Mouse (Mus musculus) c-Kit-positive CD71-positive TER-119-negative erythroid progenitor cells, embryonic 14.5 days (primary cell): ENCODE results near the gene Dock9.

ENCODE experiments used
- DNase-seq: peaks from one replicate; pipeline ENCODE4 v3.0.0-alpha.2; 2013; ENCODE audit warnings: low read depth

The Dock9 gene

DNA sequence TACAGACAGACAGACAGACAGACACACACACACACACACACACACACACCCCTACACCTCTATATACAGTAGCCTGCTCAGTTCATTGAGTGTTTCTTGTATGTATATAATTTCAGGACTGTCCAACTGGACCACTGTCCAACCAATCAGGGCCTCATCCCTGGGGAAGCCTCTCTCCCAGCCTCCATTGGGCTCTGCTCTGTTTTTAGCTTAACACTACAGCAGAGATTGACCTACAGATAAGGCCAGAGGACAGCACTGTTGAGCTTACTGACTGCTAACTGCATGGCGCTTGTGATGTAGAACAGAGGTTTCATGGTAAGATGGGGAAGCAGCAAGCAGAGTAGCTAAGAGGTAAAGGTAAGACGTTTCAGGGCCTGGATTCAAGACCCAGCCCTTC lies 5.7 kb downstream of the Dock9 start:
- no peak for DNase-seq

DNA sequence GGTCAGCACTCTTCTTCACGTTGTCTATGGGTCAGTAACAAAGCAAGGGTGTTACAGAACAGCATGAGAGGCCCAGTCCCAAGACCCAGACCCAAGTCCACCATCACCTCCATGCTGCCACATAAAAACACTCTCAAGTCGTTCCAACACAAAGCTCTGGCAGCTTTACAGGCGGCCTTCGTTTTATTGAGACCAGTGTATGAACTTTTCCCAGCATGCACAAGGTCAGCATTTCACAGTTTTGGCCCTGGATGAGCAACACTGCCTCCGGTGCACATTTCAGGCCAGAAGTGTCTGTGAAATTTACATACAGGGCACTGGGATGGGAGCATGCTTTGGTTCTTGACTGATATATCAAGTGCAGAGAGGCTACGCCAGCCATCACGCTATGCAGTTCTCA lies 6.5 kb downstream of the Dock9 start:
- DNase-seq: no peak

DNA sequence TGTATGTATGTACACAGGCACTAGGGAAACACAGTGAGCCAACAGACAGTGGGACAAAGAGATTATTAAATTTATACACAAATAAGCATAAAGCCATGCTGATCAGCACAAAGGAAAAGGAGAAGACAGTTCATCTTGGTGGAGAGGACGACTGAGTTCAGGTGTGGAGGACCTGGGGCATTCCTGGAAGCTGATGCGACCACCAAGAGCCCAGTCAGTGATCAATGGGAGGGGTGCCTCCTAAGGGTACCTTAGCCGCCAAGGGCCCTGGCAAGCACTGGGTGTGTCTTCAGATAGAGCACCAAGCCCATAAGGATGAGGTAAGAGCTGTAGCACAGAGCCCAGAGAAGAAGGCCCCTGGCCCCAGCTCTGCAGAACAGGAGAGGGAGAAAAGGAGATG lies 8.4 kb downstream of the Dock9 start:
- DNase-seq: no peak

DNA sequence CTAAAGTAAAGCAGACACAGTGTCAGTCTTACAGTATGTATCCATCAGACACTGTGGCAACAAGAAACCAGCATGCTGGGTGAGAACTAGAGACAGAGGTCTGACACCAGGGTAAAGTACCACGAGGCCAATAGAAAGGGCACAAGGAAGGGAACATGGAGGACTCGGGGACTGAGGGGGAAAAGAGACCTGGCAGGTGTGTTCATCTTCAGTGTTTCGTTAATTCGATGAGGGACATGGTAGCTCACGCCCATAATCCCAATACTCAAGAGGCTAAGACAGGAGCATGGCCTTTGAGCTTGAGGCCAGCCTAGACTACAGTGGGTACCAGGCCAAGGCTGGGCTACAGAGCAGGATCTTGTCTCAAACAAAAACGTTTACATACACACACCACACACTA lies 9.2 kb downstream of the Dock9 start:
- DNase-seq: no peak

DNA sequence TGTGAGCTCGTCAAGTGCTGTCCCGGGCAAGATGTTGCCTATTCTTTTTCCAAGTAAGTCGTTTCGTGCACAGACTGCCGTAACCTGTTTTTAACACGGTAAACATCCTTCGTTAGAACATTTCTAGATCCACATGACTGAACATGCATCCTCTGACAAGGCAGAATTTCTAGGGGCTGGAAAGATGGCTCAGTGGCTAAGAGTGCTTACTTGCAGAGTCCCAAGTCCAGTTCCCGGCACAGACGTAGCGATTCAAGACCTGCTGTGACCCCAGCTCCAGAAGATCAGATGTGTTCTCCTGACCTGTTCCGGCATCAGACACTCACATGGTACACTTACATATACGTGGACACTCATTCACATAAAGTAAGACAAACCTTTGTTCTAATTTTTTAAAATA lies 10.2 kb downstream of the Dock9 start:
- DNase-seq: no peak

DNA sequence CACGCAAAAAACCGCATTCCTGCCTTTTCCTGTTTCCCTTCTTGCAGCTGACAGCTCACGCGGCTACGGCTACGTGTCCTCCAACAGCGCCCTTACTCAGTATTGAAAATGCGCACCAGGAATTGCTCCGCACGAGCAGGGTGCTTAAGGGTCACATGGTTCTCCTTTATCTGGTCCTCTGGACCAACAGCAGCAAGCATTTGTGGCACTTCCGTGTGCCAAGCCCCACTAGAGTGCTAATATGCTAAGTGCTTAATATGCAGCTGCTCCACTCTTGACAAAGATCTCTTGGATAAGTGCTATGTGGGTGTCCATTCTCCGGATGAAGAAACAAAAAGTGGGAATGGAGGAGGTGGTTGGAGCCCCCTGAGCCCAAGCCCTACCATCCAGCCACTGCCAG lies 10.7 kb downstream of the Dock9 start:
- DNase-seq: no peak

DNA sequence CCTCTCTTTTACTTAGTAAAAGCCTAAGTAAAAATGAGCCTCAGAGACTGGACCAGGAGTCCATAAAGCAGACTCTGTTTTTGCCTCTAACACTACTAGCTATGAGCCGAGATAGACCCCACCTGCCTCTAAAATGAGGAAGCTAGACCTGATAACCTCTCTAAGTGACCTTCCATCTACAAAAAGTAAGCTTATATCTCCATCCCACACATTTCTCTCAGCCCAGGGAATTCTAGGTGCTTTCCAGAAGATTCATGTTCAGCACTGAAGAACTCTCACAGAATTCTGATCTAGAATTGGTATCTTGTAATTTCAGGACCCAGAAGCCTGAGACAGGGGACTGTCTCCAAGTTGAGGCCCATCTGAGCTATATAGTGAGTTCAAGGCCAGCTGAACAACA lies 12.2 kb downstream of the Dock9 start:
- DNase-seq: no peak

DNA sequence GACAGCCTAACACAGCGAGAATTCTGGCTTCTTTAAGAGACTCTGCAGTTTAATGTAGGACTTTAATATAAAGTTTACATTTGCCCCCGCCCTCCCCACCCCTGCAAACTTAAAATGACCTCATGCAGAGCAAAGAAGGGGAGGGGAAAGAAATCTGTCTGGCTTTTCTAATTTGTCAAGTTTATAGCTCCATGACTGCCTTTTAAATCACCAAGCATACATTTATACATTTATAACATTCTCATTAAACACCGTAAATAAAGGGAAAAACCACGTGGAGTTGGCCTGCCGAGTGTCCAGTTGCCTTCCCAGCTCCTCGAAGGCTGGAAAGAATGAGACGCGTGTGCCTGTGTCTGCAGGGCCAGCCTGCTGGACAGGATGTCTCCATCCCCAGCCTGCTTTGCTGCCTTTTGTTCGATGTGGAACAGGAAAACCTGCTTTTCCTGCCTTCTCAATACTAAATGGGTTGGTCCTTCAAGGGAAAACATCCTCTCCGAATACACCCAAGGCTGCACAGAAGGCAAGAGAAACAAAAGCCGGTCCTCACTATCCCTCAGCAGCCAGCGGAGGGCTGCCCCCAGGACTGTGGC lies 16.6 kb downstream of the Dock9 start:
- no peak for DNase-seq

DNA sequence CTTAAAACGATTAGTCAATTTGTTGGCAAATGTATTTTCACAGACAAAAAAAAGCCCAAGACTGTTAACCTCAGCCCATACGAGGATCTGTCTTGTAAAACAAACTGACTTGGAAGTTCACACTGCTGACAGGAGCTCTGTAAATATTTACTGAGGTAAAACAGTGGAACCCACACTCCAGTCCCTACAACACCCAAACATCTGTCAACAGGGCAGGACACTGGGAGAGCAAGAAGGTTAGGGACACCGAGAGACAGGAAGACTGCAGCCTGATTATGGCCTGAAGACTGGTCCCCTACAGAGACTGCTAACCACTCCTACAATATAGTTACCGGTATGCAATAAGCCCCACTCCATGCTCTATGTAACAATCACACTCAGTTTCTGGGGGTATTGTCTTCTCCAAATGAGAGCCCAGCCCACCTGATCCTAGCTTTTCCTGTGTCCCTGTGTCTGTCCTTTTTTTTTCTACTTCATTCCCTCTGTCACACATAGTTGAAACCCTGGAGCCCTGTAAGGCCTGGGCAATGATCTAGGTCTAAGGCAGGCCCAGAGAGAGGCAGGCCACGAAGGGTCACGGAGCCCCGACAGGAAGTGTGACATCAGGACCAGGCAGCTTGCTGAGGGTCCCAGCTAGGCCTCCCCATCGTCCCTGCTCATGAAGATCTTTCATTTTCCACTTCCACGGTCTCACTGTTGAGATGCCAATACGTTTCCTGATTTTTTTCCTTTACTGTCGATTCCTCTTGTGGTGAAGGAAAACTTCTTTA lies 17.3 kb downstream of the Dock9 start:
- no peak for DNase-seq

DNA sequence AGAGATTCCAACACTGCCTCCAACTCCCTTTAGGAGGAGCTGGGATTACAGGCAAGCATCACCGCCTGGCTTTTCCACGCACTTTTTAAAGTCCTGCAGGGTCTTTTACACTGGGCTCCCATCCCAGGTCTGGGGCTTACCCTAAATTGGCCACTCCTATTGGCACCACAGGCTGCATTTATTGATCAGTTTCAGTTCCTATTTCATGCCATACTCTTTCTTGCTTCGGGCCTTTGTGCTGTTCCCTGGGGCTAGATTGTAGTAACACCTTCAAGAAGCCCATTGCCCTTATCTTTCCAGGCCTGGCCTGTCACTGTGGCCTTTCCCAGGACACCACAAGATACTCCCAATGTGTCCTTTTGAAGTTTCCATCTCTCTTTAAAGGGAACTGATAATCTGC lies 18.0 kb downstream of the Dock9 start:
- DNase-seq: no peak

DNA sequence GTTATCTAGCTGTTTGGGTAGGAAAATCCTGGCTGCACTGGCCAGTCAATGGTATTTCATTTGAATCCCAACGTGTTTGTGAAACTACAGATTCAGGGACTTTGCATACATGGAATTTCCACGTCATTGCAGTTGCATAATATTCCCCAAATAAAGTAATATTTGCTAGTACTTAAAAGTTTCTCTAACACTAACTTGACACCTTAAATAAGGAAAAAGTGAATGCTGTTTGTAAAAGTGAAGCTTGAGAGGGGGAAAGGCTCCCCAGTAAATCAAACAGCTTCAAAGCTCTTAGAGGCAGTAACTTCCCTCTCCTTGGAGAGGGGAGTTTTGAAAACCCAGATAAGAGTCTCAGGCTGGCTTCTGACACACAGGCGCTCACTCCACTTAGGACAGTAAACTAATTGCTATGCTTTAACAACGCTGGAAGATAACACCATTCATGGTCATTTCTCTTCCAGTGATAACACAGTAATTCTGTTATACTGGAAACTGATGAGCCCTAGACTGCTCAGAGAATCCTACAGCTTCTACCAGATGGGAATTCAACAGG lies 20.3 kb downstream of the Dock9 start:
- no peak for DNase-seq

DNA sequence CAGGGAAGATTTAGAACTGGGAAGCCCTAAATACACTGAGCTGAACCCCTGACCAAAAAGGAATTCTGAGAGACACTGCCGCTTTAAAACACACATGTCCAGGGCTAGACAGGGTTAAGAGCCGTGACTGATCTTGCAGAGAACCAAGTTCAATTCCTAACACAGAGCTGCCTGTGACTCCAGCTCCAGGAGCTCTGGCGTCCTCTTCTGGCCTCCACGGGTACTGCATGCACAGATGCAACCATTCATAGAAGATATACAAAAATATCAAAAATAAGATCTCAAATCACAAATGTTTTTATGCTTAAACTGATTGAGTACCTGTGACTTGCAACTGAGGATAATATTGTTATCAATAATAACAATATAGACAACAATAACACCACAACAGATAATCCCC lies 20.9 kb downstream of the Dock9 start:
- DNase-seq: no peak

DNA sequence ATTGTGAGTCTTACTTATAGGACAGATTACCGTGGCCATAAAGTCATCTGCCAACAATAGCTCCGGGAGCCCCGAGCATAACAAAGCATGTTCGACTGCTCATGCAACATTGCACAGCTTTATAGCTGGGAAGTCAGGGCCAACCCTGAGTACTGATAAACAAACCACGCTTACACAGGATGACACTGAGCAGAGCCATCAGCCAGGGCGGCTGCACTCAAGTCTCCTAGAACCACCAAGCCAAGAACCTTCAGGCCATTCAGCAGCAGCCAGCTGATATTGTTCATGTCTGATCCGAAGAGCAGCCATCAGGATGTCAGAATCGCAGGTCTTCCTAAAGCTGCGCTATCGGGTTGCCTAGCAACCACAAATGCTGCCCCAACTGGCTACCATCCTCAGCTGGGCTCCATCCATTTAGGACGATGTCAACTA lies 35.6 kb downstream of the Dock9 start:
- no peak for DNase-seq

DNA sequence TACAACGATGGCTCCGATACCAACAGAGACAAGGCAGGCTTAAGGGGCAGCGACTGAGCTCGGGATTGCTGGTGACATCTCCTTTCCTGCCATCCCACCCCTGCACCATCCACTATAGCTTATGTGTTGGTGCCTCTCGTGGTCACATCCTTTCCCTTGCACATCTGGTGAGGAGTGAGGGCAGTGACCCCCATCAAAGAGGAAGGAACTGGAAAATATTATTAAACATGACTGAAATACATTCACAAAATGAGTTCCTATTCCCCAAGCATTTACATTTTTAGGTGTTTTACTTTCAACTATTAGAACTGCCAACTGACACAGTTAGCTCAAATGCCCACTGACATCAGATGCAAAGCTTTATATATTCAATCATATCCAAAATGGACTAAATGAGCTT lies 37.2 kb downstream of the Dock9 start:
- no peak for DNase-seq

DNA sequence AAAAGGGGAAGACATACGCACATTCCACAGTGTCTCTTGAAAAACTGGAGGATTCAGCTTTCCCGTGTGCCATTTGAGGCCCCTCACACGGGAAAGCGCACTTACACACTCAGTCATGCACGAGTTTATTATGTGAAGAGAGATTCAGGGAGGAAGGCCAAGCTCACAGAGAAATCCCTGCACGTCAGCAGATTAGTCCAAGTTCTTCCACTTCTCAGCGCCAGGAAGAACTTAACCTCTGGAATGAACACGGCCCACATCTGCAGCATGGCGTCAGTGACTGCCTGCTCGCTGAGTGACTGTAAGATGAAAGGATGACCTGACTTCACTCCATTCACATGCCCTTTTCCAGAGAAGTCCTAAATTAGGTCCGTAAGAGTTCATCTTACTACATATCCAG lies 43.5 kb downstream of the Dock9 start:
- DNase-seq: no peak

DNA sequence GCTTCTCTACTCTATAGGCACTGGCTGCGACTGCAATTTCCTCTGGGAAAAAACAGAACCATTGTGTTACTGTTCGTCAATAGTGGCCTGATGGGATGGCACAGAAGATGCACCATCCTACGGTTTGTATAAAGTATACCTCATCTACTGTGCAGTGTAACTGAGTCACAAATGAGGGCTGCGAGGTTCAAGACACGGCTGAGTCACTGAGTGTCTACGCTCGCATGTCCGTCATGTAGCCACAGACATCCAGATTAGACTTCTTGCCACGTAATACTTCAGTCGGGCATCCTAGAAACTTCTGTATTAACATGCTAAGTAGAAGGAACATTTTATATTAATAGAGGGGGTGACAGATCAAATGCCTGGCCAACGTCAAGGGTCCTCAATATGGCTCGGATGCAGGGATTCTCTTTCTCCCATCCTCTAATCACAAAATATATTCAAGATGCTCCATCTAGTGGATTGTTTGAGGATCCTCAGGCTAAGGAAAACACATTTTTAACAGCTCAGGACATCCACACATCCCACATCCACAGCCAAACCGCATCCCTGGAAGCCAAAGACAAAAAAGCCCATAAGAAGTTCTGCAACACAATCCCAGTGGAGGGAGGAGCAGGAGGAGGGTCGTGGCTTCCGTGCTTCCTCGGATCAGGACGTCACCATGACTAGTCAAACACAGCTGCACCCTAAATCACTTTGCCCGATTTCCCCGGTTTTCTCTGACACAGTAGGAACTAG lies 44.8 kb downstream of the Dock9 start:
- DNase-seq: no peak

DNA sequence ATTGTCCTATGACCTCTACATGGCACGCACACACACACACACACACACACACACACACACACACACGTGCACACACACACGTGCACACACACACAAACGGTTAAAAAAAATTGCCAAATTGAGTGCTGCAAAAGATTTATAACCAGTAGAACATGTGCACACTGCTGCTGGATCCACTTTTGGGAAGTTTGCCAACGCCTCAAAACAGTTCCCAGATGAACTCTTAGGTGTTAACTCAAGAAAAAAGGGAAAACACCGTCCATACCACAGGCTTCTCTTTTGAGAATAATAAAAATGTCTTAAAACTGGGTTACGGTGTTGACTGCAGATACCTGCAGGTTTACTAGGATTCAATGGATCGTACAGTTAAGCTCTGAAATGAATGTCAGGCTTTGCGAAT lies 48.0 kb downstream of the Dock9 start:
- DNase-seq: no peak

DNA sequence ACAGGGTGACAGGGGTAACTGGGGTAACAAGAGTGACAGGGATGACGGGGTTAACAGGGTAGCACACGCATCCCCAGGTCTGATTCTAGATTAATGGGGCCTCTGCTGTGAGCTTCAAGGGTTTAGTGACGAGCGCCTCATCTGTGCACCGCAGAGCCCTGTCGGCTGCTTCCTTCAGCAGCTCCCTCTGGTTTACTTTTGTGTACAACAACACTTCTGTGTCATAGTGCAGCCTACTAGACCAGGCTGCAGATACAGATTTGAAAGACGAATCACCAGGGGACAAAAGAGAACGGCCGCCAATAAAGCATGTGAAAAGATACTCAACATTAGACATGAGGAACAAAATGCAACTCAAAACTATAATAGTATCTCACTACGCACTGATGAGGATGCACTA lies 48.6 kb downstream of the Dock9 start:
- DNase-seq: no peak

DNA sequence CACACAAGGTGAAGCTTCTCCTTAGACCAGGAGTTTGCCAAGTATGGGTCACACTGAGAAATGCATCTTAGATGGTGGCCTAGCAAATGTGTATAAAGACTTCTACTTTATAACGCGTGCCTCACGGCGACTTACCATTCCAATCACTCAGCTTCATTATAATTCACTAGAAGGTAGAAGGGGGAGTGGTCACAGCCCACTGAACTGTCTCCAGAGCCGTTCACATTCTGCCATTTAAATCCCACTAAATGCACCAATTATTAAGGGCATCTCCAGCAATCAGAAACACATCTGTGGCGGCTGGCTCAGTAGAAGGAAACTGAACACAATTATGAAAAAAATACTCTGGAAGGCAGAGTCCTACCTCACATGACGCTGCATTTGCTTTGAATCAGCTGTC lies 50.3 kb downstream of the Dock9 start:
- no peak for DNase-seq

DNA sequence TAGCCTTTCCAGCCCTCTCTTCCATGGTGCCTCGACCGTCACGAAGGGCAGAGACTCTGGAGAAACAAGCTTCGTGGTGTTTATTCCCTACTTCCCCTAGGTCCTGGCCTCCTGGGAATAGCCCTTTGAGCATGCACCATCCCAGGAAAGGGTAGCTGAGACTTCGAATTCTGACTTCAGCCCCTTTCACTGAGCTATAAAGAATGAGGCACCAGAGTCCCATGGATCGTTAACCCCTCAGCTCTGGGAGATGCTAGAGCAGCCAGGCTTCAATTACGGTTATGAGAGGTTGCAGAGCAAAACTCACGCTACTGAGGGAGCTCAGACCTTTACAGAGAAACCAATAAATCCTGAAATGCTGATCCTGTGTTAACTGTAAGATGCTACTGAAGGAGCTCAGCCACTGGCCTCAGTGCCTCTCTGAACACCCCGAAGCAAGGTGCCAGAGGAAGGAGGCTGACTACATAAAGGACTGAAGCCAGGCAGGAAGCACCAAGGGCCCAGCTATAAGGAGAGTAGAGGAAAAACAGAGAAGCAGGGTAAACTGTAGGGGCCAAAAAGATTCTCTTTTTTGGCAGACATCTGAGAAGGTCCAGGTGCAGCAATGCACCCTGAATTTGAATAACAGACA lies 53.7 kb downstream of the Dock9 start:
- no peak for DNase-seq

DNA sequence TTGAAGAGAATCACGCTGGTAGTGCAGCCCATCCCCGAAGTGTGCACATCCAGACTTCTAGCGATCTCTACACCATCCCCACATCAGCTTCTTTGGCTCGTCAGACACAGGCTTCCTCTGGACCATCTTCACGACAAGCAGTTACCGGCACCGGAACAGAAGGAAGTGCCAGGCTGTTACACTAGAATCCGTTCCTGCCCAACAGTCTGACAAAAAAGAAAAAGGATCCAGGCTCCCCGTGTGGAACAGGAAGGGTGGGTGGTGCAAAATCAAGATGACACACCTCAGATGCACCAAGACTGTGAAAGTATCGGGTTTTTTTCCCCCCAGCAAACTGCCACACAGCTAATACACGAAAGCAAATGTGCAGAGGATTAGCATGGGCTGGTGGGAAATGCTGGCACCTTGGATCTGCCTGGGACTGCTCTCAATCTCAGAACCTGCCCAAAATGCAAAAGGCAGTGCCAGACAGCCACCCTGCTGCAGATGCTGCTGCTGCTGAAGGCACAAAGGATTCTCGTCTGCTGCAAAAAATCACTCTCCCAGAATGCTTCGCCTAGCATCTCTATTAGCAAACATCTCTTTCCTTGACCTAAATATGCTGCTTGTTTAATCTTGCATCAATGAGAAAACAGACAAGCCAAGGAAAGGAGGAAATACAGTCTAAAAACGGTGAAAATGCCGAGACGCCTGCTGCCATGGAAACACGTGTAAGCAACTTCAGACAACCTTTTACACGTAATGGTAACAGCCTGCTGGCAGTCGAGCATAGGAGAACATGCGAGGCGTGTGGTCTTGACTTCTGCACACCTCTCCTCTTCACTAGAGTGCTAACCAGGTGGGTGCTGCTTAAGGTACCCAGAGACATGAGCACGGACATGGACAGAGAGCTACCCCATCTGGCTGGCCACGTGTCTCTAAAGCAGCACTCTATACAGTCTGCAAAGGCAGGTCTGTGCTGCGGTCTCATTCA lies 58.9 kb downstream of the Dock9 start:
- DNase-seq: no peak
